Mouse (Mus musculus) c-Kit-positive CD71-positive TER-119-negative erythroid progenitor cells, embryonic 14.5 days (primary cell): Measurements from ENCODE around the gene Chrna9.

ENCODE experiments used
- DNase-seq: peaks from one replicate; pipeline ENCODE4 v3.0.0-alpha.2; 2013; ENCODE audit warnings: low read depth

The Chrna9 gene

DNA sequence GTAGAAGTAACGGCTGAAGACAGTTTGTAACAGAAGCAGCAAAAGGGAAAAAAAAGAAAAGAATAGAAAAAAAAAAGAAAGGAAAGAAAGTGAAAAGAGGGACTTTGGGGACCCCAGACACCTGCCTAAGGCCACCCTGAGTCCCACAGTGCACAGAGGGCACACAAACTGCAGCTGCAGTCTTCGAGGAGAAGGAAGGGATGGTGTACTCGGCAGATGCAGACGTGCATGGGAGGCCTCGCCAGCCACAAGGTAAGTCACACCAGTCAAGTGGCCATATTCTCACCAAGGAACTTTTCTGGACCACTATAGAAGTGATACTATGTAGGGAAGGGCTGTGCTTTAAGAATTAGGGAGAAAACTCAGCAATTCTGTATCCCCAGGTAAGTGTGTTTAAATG lies at the start of gene Chrna9:
Gene Chrna9, plus strand, starts transcription at position 139 of the 400 bp plus-strand sequence.
- no peak for DNase-seq

DNA sequence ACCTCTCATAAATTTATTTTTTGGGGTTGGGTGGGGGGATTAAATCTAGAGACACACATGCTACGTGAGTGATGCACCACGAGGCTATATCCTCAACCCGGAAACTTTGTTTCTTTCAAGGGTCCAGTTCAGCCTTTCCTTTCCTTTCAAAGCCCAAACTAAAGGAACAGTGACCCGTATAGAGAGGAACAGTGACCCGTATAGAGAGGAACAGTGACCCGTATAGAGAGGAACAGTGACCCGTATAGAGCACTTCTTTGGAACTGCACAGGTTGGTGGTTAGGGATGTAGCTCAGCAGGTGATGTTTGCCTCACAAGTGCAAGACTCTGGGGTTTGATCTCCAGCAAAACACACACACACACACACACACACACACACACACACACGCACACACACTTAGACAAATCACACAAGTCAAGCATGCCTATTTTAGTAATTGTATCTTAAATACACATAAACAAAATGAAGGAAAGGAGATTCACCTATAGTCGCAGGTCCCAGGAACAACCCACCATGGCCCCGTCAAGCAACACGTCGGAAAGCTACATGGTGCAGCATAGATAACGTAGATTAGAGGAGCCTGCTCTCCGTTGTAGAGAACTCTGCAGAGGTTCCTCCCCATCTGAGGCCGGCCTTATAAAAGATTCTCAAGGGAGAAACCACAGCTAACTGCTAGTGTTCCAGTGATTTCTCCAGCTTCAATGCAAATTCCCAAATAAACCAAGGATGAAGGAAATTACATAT lies 48.9 kb upstream of the Chrna9 start:
- DNase-seq = no peak

DNA sequence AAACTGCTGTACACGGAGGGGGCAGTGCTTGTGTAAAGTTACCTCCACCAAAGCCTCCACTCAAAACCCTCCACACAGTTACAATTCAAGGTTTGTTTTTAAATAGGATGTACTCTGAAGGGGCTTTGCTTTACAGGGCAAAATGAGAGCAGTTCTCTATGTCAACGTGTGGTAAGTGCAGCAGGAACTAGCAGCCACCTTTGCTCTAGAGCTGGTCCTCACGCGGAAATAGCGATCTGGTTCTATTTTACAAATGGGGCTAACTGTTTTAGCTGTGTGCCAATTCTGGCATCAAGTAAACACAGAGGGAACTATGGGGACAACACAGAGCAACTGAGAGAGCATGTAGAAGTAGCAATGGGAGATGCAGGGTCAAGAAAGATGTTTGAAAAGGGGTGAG lies 46.6 kb upstream of the Chrna9 start:
- no peak for DNase-seq

DNA sequence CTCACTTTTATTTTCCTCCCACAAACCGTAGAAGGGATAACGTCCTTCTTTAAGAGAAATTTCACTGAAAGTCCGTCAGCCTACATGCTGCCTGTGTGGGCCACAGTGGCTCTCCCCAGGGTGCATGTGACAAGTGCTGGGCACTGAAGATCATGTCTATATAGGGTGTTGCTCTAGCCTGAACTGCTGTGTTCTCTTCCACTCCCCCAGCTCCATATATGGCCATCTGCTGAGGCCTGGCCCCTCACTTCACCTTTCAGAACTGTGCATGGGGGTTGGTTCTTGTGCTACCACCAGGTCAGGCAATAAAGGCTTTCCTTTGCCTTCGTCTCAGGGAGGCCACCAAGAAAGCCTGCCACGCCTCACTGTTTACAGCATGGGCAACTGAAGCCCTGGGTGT lies 45.7 kb upstream of the Chrna9 start:
- DNase-seq = no peak

DNA sequence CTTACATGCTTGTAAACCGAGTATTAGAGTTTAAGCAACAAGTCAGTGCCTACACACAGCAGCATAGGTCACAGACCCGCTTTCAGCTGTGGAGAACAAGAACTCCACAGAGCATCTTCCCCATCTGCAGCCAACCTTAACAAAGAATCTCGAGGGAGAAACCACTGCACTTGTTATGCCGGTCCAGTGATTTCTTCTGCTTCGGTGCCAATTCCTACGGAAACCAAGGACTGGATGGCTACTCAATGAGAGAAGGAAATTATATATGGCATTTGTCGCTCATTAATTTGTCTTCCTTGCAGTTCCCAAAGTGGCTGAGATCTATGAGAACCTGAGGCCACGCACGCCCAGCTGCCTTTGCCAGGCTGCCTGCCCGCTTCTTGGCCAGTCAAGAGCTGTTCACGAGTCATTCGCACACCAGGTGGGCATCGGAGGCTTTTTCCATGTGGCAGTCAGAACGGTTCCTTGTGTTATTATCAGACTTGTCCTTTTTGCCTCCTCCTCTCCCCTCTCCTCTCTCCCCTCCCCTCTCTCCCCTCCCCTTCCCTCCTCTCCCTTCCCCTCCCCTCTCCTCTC lies 43.4 kb upstream of the Chrna9 start:
- DNase-seq = no peak

DNA sequence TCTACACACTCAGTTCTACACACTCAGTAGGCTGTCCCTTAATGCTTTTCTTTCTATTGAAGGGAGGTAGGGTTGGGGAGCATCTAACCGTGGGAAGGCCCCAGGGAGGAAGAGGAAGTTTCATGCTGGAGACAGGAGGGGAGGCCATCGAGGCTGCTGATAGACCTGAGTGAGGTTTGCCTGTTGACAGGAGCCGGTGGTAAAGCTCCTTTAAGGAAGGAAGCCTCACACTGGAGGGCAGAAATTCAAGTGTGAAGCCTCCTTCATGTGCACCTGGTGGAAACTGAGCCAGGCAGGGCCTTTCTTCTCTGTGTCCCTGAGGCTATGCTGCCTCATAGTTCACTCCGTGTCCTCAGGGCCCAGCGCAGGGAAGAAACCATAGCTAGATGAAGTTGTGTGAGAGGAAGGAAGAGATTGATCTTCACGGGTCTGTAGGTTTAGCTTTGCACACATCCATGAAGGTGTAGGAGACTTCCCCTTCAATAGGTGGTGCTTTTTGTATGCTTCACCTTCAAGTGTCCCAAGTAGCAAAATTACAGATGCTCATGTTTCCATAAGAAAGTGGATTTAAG lies 39.5 kb upstream of the Chrna9 start:
- no peak for DNase-seq

DNA sequence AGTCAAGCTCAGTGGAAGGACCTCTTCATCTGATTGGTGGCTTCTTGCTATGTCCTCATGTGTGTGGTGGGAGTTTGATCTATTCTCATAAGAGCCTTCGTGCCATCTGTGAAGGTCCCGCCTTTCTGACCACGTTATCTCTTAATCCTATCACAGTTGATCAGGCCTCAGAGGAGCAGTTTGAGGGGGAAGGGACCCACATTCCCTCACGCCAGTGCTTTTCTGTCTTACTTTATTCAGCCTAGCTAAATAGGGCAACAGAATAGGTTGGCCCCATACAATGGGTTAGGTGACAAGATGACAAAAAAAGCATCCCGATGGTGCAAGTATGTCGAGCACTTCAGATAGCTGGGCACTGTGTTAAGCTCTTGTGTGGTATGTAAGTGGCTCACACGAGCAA lies 39.0 kb upstream of the Chrna9 start:
- no peak for DNase-seq

DNA sequence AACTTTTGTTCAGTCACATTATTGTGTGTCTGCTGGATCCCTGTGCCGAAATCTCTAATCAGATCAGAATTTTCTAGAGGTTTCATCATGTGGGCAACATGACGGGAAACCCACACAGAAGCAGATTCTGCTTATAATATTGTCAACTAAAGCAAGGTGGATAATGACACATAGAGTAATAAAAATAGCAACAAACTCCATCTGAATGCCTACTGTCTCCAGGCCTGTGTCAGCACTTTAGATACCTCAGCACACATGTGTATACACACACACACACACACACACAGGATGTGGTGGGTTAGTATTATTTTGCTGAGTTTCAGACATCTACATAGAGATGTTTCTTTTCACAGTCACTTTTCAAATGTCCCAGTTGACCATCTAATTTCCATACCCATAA lies 37.0 kb upstream of the Chrna9 start:
- DNase-seq = no peak

DNA sequence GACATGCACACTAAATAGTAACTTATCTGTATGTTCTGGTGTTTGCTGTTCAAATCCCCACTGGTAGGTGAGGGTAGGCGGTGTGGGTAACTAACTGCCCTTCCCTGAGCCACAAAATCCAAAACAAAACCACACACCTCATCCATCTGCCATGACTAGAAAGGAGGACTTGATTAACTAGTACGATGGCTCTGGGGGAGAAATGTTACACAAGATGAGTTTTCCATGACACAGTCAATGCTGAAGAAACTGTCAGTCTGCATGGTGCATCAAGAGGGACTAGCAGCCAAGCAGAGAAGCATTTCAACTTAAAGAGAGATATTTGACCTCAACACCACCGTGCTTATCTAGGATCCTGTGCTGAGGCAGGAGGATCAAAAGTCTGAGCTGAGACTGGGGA lies 36.0 kb upstream of the Chrna9 start:
- DNase-seq = no peak

DNA sequence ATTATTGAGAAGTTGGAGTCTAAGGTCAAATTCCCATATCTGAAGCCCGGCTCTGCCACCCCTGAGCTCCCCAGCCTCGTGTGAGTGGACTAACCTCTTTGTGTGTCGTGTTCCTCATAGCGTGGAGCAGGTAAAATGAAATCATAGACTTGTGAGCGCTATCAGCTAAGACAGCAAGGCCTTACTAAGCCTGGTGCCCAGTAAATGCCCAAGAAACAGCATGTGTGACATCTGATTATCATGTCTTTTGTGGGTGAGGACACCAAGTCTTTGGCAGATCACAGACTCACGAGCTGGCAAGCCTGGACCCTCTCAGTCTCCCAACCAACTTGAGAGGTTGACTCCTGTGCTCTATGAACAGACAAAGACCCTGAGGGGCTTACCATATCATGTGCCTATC lies 34.6 kb upstream of the Chrna9 start:
- no peak for DNase-seq

DNA sequence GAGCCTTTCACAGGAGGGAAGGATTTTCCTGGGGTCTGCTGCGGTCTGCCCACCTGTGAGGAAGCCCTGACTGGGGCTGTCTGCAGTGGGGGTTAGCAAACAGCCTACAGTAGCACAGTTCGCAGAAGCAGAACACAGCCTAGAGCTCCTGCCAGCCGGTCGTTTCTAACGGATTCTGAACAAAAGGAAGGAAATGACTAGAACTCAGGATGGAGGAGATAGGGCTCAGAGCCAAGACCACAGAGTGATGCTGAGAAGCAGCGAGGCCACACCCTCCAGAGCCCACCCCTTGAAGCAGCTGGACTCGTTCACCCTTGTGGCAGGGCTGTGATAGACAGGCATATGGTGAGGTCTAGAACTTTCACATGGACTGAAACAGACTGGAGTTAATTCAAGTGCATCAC lies 33.9 kb upstream of the Chrna9 start:
- DNase-seq = peak; percentile 22

DNA sequence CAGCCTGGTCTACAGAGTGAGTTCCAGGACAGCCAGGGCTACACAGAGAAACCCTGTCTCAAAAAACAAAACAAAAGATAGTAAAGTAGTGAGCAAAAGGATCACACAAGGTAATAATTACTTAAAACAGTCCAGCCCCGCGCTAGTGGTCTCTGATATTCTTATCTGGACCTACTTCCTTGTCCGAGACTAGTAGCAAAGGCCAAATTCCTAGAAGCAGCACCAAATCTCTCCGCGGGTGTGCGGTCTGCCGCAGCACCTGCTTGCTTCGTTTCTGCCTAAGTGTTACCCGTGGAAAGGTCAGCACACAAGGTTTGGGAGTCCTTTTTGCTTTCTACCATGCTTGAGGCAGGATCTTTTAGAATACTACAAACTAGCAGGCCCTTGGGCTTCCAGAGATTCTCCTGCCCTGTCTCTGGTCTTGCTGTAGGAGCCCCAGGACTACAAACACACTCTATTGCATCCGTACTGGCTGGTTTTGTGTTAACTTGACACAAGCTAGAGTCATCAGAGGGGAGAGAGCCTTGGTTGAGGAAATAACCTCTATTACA lies 32.8 kb upstream of the Chrna9 start:
- no peak for DNase-seq

DNA sequence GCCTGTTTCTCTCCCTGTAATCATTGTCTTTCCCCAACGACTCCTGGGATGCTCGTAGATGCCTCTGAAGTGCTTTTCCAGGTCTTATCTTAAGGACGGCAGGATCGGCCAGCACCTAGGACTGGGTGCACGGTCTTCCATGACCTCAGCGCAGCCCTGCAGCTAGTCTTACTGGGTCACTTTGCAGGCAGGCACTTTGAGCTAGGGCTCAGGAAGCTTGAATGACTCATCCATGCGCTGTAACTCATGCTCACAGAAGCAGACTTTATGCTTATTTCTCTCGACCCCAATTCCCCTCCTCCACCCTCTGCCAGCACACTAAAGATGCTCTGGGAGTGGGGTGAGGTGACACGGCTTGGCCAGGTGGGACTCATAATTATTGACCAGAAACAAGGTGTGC lies 31.9 kb upstream of the Chrna9 start:
- no peak for DNase-seq

DNA sequence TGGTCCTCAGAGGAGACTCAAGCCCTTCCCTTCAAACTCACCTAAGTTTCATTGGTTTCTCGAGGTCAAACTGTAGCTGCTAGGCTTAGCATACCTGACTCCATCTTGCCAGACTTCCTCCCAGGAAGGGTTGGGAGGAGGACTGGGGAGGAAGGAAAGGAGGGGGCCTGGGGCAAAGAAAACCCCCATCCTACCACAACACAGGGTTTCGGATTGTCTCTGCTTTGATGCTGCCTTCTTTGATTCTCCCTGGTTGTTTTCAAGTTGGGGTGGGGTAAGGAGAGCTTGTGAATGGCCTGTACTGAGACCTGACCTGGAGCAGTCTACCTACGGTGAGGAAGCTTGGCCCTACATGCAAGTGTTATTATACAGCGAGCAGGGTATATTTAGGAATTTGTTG lies 30.2 kb upstream of the Chrna9 start:
- DNase-seq = no peak

DNA sequence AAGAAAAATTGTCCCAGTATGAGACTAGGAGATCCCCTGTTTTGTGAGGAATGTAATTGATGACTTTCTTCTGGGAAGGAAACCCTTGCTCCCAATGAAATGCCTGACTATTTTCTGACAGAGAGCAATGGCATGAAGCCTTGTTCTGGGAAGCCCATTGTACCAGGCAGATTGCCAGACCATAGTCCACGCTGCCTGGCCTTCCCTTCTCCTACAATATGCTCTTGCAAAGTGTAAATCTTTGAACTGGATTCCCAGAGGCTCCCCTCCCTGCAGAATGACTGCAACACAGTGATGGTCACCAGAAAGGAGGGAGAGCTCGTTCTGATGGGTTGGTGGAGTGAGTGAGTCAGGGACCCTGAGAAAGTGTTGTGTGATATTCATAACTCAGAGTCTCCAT lies 26.0 kb upstream of the Chrna9 start:
- DNase-seq = no peak

DNA sequence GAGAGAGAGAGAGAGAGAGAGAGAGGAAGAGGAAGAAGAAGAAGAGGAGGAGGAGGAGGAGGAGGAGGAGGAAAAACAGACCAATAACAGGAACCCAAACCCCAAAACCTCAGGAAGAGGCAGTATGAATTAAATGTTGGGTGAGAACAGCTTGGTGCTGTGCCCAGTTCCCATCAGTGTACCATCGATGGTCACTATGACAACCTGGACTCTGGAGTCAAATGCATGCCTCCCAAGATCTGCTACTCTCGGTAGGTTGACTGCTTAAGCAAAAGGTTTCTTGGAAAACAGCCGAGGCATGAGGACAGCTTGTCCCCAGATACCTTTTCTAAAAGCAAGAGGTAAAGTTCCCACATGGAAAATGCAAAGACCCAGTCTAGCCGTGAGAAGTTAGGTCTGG lies 25.4 kb upstream of the Chrna9 start:
- DNase-seq = no peak

DNA sequence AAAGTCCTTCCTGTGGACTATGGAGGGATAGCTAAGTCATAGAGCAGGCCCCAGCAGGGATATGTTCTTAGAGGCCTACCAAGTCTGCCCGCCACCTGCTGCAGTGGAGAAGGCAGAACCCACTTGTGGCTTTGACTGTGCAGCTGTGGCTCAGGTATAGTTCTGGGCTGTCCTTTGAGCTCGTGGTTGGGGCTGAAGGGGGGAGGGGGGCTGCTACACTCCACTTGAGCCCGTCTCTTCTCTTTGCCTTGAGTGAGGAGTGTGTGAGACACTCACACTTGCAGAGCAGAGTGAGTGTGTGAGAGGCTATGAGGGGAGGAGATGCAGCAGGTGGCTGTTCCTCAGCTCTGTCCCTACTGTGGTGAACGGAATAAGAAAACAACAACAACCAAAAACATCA lies 24.3 kb upstream of the Chrna9 start:
- DNase-seq = no peak

DNA sequence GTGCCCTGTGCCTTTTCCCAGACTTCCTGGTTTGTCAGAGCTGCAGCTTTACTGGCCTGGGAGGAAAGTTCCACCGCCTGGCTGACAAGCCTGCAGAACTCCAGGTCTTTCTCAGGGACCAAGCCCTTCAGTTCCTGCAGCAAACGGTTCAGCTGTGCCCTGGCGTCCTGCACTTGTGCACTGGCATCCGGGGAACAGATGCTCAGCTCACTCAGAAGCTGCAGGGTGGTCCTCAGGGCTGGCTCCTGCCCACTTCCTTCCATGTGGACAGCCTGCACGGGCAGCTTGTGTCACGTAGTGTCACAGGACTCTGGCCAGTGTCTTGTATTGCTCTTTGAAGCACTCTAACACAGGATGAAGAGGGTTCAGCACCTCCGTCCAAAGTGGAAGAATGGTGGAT lies 23.0 kb upstream of the Chrna9 start:
- DNase-seq = no peak

DNA sequence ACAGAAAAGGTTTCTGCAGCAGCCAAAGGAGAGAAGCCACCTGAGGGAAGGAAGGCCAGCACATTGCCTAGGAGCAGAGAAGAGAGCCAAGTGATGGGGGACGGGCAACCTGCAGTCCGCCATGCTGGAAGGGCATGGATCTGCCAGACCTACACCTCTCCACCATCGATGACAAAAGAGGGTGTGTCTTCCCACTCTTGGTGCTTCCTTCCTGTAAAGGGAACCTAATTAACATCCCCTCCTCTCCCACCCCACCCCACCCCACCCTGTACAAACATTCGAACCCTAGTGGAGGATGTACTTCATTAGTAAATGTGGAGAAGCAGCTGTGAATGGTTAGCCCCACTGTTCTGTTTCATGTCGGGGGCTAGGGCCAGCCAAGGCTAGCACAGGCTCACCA lies 22.5 kb upstream of the Chrna9 start:
- DNase-seq = no peak

DNA sequence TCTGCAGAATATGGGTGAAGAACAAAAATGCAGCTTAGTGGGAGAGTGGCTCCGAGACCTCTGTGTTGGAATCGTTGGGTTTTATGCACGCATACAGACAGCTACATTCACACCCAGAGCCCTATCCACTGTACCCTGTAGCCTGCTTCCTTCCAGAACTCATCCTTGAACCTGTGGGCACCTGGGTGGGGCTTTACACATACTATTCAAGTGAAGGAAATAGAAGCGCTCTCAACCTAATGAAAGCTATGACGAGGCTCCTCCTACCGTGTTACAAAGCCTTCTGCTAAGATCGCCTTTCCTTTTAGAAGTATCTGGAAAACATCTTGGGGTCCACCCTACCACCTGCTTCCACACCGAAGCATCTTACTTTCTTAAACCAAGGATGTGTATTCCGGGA lies 21.6 kb upstream of the Chrna9 start:
- DNase-seq = no peak

DNA sequence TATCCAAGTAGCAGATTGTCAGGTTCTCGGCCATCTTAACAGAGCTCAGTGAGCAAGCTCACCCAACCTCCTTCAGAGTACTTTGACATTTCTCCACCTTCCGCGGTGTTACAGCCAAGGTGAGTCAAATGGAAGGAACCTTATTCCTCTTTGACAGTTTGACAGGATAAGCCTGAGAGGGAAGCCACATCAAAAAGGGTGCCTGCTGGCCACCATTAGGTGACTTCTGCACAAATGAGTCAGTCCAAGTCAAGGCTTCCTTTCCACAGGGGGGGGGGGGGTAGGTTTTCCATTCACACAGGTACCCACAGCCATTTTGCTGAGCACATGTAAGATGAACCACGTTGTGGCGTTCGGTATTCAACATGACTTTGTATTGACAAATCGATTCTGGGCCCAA lies 20.4 kb upstream of the Chrna9 start:
- DNase-seq = no peak

DNA sequence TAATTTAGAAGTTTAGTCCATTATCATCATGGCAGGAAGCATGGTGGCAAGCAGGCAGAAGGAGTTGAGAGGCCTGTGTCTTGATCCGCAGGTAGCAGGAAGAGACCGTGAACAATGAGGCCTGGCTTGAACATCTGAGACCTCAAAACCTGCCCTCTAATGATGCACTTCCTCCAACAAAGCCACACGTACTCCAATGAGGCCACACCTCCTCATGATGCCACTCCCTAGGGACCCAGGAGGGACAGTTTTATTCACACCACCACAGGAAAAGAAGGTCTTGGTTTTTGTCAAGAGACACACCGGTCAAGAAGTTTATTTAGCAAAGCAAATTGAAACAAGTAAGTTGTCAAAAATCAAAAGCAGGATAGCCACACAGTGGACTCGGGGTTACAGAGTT lies 17.8 kb upstream of the Chrna9 start:
- DNase-seq = no peak

DNA sequence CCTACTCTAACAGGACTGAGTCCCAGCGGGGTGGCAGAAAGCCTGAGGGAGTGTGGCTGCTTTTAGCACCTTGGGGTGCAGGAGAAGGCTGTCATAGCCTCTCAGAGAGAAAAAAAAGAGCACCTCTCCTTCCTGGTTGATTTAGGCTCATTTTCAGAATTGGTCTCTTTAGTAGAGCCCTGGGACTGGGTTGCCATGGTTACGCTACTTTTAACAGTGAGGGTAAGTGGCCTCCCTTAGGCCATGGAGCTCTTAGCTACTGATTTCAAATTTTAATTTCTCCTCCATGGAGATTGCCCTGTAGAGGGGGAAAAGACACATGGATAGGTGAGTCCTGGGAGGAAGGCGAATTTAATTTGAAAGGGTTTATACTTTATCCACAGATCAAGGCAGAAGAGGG lies 16.1 kb upstream of the Chrna9 start:
- no peak for DNase-seq

DNA sequence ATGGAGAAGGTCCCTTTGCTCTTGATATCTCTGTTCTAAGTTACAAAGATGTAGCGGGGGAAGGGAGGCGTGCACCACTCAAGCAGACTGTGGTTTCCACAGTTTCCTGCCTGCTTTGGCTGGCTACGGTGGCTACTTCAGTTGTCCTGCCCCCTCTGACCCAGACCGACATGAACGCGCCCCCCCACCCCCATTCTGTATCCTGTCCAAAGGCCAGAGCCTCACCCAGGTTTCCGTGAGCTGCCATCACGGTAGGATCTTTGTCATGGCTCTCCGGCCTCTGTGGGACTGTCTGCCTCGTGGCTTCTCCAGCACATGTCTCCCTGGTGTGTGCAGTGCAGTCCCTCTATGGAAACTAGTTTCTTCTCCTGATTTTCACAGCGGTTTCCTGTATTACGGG lies 15.4 kb upstream of the Chrna9 start:
- no peak for DNase-seq
